Mouse (Mus musculus) ovary, postnatal 14 days (tissue): ENCODE measurements around the gene Lhfpl3.

Experiments
- DNase-seq: peaks from one replicate; pipeline ENCODE4 v3.0.0; 2022; ENCODE audit warnings: low spot score

Lhfpl3 gene

DNA sequence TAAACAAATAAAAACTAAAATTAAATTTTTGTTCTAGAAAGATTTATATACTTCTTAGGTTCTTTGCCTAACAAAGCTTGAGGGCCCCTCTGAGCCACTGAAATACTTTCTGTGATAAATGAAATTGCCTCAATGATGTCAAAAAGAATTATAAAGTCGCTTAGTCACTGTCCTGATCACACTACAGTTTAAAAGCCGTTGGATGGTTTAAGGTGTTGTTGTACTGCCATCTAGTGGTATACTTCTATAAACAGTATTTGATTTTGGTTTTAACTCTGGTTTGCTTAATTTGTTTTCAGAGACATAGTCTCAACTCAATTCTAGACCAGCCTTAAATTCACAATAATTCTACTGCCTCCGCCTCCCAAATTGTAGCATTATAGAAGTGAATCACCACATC, 539.0 kb downstream of the Lhfpl3 start:
- DNase-seq, result no peak

DNA sequence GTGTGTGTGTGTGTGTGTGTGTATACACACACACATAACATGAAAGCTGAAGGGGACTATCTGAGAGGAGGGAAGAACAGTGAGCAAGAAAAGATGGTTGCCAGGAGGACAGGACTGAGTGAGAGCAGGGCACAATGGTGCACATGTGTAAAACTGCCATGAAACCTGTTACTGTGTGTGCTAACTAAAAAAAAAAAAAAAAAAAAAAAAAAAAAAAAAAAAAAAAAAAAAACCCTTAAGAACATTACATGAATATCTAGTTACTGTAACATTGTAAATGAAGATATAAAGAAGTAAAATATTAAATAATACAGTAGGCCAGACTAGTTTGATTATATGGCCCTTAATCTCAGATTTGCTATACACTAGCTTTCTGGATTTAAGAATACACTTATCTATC, 543.3 kb downstream of the Lhfpl3 start:
- DNase-seq, result no peak
